Mouse (Mus musculus) frontal cortex, postnatal 36 days (tissue): ENCODE data around the gene Tmpo.
A peak's percentile ranks its signal among the peaks of the same experiment; 100 is the strongest.
"Not testable (repeated sequence)": the region's sequence is repeated elsewhere in the genome, so short reads cannot be mapped to it uniquely, and the experiment has no call there.

ENCODE experiments used
- DNase-seq, 2 experiments: peaks; one replicate each; pipeline ENCODE4 v3.0.0; 2022; ENCODE audit warnings: low spot score in 2 of 2

Gene Tmpo

GRCm38 (mm10) chr10:91185721-91186120 is 4.6 kb upstream of the Tmpo start:
- no peak for DNase-seq

- DNase-seq: not testable (repeated sequence)
Observed at GRCm38 (mm10) chr10:91184893-91185292, 3.8 kb upstream of the Tmpo start.

GRCm38 (mm10) chr10:91183316-91183715 is 2.2 kb upstream of the Tmpo start:
- no peak for DNase-seq

- no peak for DNase-seq
Observed at GRCm38 (mm10) chr10:91182291-91182990, 1.3 kb upstream of the Tmpo start.

- DNase-seq: peak; percentile 98 to 99
Observed at GRCm38 (mm10) chr10:91181461-91182288, 560 bp upstream of the Tmpo start.

- DNase-seq: no peak
Observed at GRCm38 (mm10) chr10:91180301-91180700, 814 bp downstream of the Tmpo start.

- no peak for DNase-seq
Observed at GRCm38 (mm10) chr10:91179834-91180233, 1.3 kb downstream of the Tmpo start.

- no peak for DNase-seq
Observed at GRCm38 (mm10) chr10:91177201-91177600, 3.9 kb downstream of the Tmpo start.

GRCm38 (mm10) chr10:91172329-91173100 is 8.6 kb downstream of the Tmpo start:
- no peak for DNase-seq

GRCm38 (mm10) chr10:91171455-91172328 is 9.4 kb downstream of the Tmpo start:
- DNase-seq: peak; percentile 92 to 95

- DNase-seq: no peak
Observed at GRCm38 (mm10) chr10:91171041-91171440, 10.1 kb downstream of the Tmpo start.

GRCm38 (mm10) chr10:91170143-91170941 is 10.8 kb downstream of the Tmpo start:
- peak; percentile 73 to 82 for DNase-seq

GRCm38 (mm10) chr10:91169414-91170065 is 11.6 kb downstream of the Tmpo start:
- no peak for DNase-seq

- DNase-seq: no peak
Observed at GRCm38 (mm10) chr10:91167352-91167751, 13.8 kb downstream of the Tmpo start.

- DNase-seq: peak in 1 of 2 experiments; percentile 59
Observed at GRCm38 (mm10) chr10:91166890-91167289, 14.2 kb downstream of the Tmpo start.

- DNase-seq: no peak
Observed at GRCm38 (mm10) chr10:91165850-91166249, 15.3 kb downstream of the Tmpo start.

GRCm38 (mm10) chr10:91164491-91164890 is 16.6 kb downstream of the Tmpo start:
- DNase-seq: no peak

GRCm38 (mm10) chr10:91162511-91163163 is 18.5 kb downstream of the Tmpo start:
- DNase-seq: no peak

GRCm38 (mm10) chr10:91162077-91162476 is 19.0 kb downstream of the Tmpo start:
- DNase-seq: no peak
